Mouse (Mus musculus) embryonic facial prominence, embryonic 15.5 days (tissue): ENCODE measurements around the gene Ndufaf8. TPM values are rescaled to one million over a fixed set of nuclear protein-coding genes. Genes with fewer than 3 reads are reported as not detected.

Experiments
- ATAC-seq: fragments of 200-750 bp; cut with Nextera tagmentation; 2 replicates; pipeline ENCODE4 v1.8.0; 2017; ENCODE audit warnings: low read depth, moderate TSS enrichment; ENCODE audit not compliant: insufficient number of reproducible peaks, low FRiP score, low TSS enrichment
- H3K27ac ChIP-seq: fragments of 300-500 bp; sonication (generic); replicated peaks from 2 replicates; pipeline ENCODE4 v1.5.1; 2015; ENCODE audit warnings: mild to moderate bottlenecking, inconsistent platforms
- H3K27me3 ChIP-seq: fragments of 300-500 bp; sonication (generic); 2 replicates; pipeline ENCODE4 v1.6.1; 2015; ENCODE audit warnings: inconsistent platforms
- H3K36me3 ChIP-seq: fragments of 300-500 bp; sonication (generic); 2 replicates; pipeline ENCODE4 v1.6.1; 2015; ENCODE audit warnings: mild to moderate bottlenecking, inconsistent platforms
- H3K4me1 ChIP-seq: fragments of 300-500 bp; sonication (generic); 2 replicates; pipeline ENCODE4 v1.6.1; 2015; ENCODE audit warnings: inconsistent platforms
- H3K4me2 ChIP-seq: fragments of 300-500 bp; sonication (generic); replicated peaks from 2 replicates; pipeline ENCODE4 v1.6.1; 2015; ENCODE audit warnings: mild to moderate bottlenecking, inconsistent platforms
- H3K4me3 ChIP-seq: fragments of 300-500 bp; sonication (generic); replicated peaks from 2 replicates; pipeline ENCODE4 v1.5.1; 2015; ENCODE audit warnings: mild to moderate bottlenecking, inconsistent platforms
- H3K9ac ChIP-seq: fragments of 300-500 bp; sonication (generic); 2 replicates; pipeline ENCODE4 v1.6.1; 2015; ENCODE audit warnings: inconsistent platforms
- H3K9me3 ChIP-seq: fragments of 300-500 bp; sonication (generic); replicated peaks from 2 replicates; pipeline ENCODE4 v1.6.1; 2016; ENCODE audit warnings: inconsistent platforms
- WGBS: fragments of 180-500 bp; shearing (Covaris S2); methylation state at CpG from one replicate; pipeline ENCODE4 v1.1.7; 2015; 5-methylcytosine and 5-hydroxymethylcytosine counted together
- polyA plus RNA-seq: library from polyadenylated mRNA; unstranded; fragments of >200 nt; fragmentation: Nextera tagmentation; extraction: Ambion mirVana; gene quantifications from 2 replicates; pipeline ENCODE4 v1.2.1, GENCODE M21; 2015

Gene Ndufaf8
- 80.6 and 81.4 TPM in 2 replicates for polyA plus RNA-seq

GRCm38 (mm10) chr11:120098588-120099511 is at the start of gene Ndufaf8, which contains the start of gene Tepsin:
Gene Ndufaf8, plus strand, starts transcription at chr11:120098928.
Gene Tepsin, minus strand, starts transcription at chr11:120098731.
- under 1% methylated on average over 77 of the region's 77 CpGs for WGBS
- H3K27me3 ChIP-seq, result no peaks in the 10 kb centered on the region
- H3K4me2 ChIP-seq, result peak within 1 kb of the TSS; percentile 93
- no peaks in the 10 kb centered on the region for H3K9me3 ChIP-seq
- ATAC-seq, result peak; percentile 97
- H3K36me3 ChIP-seq, result peaks cover 32% of the 10 kb centered on the region
- peak within 1 kb of the TSS; percentile 78 for H3K9ac ChIP-seq
- H3K27ac ChIP-seq, result peak within 1 kb of the TSS; percentile 95
- H3K4me3 ChIP-seq, result peak within 1 kb of the TSS; percentile 73
- H3K4me1 ChIP-seq, result peaks cover 28% of the 10 kb centered on the region

GRCm38 (mm10) chr11:120049067-120049466 is 49.7 kb upstream of the Ndufaf8 start:
- Histone ChIP-seq H3K36me3 (no peaks in the 10 kb centered on the region), H3K9me3 (no peaks in the 10 kb centered on the region), H3K27me3 (peaks cover 22% of the 10 kb centered on the region), H3K4me1 (peaks cover 45% of the 10 kb centered on the region), H3K4me3 (no peak overlapping the region), H3K9ac (no peak overlapping the region), H3K4me2 (no peak overlapping the region), H3K27ac (no peak overlapping the region)
- ATAC-seq, result no peak
- 77% methylated on average over 8 of the region's 8 CpGs for WGBS

GRCm38 (mm10) chr11:120051124-120051811 is 47.5 kb upstream of the Ndufaf8 start:
- WGBS, result 52% methylated on average over 14 of the region's 14 CpGs
- no peak for ATAC-seq
- no peak overlapping the region for H3K9ac ChIP-seq

GRCm38 (mm10) chr11:120052274-120052673 is 46.5 kb upstream of the Ndufaf8 start:
- Histone ChIP-seq H3K4me1 (peaks cover 26% of the 10 kb centered on the region), H3K9ac (no peak overlapping the region), H3K36me3 (no peaks in the 10 kb centered on the region), H3K4me2 (no peak overlapping the region), H3K27me3 (peaks cover 14% of the 10 kb centered on the region), H3K27ac (no peak overlapping the region; the same call in 1 of the 2 replicates), H3K9me3 (no peaks in the 10 kb centered on the region), H3K4me3 (no peak overlapping the region)
- ATAC-seq, result peak; percentile 48
- WGBS, result 51% methylated on average over 9 of the region's 9 CpGs

More at GRCm38 (mm10) chr11:120051124-120051811, 47.5 kb upstream of the Ndufaf8 start:
- no peaks in the 10 kb centered on the region for H3K9me3 ChIP-seq
- no peak overlapping the region for H3K4me3 ChIP-seq
- H3K27ac ChIP-seq, result peak overlapping the region; percentile 22; the same call in 1 of the 2 replicates
- H3K4me2 ChIP-seq, result no peak overlapping the region
- no peaks in the 10 kb centered on the region for H3K36me3 ChIP-seq
- H3K4me1 ChIP-seq, result peaks cover 35% of the 10 kb centered on the region
- peaks cover 21% of the 10 kb centered on the region for H3K27me3 ChIP-seq

- Histone ChIP-seq H3K9me3 (no peaks in the 10 kb centered on the region), H3K4me2 (no peak overlapping the region), H3K4me1 (peaks cover 12% of the 10 kb centered on the region; the same call in 1 of the 2 replicates), H3K36me3 (no peaks in the 10 kb centered on the region), H3K27ac (no peak overlapping the region), H3K9ac (no peak overlapping the region), H3K27me3 (peaks cover 3% of the 10 kb centered on the region), H3K4me3 (no peak overlapping the region)
- WGBS, result 72% methylated on average over 4 of the region's 4 CpGs
- no peak for ATAC-seq
Measured at GRCm38 (mm10) chr11:120053846-120054245, 44.9 kb upstream of the Ndufaf8 start.

- WGBS, result 83% methylated on average over 12 of the region's 12 CpGs
- no peak overlapping the region for H3K4me3 ChIP-seq
- no peaks in the 10 kb centered on the region for H3K9me3 ChIP-seq
- H3K4me1 ChIP-seq, result peaks cover 10% of the 10 kb centered on the region; the same call in 1 of the 2 replicates
- no peaks in the 10 kb centered on the region for H3K27me3 ChIP-seq
- ATAC-seq, result no peak
- no peak overlapping the region for H3K9ac ChIP-seq
- H3K4me2 ChIP-seq, result no peak overlapping the region
- no peak overlapping the region for H3K27ac ChIP-seq
- no peaks in the 10 kb centered on the region for H3K36me3 ChIP-seq
Measured at GRCm38 (mm10) chr11:120055953-120056732, 42.6 kb upstream of the Ndufaf8 start.

DNA sequence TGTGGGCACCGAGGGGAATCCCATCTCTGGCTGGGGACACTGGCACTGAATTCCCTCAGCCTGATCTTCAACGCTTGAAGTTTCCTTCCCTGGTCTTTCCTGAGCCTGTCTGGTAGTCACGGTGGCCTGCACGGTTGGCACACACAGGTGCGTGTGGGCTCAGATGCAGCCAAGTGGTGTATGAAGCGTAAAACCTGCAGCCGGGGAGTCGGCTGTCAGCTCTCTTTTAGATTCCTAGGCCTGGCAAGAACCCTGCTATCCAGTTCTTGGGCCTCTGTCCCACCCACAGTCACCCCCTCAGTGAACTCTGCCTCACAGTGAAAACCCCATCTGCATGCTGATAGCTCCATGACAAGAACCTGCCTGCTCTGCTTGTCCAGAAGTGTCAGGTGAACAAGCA is 38.1 kb upstream of the Ndufaf8 start:
- no peak for ATAC-seq
- Histone ChIP-seq H3K27ac (no peak overlapping the region), H3K27me3 (no peaks in the 10 kb centered on the region), H3K36me3 (peaks cover 22% of the 10 kb centered on the region), H3K4me3 (no peak overlapping the region), H3K9ac (no peak overlapping the region), H3K4me1 (peaks cover 7% of the 10 kb centered on the region; the same call in 1 of the 2 replicates), H3K4me2 (no peak overlapping the region), H3K9me3 (no peaks in the 10 kb centered on the region)
- WGBS, result 74% methylated on average over 8 of the region's 8 CpGs

DNA sequence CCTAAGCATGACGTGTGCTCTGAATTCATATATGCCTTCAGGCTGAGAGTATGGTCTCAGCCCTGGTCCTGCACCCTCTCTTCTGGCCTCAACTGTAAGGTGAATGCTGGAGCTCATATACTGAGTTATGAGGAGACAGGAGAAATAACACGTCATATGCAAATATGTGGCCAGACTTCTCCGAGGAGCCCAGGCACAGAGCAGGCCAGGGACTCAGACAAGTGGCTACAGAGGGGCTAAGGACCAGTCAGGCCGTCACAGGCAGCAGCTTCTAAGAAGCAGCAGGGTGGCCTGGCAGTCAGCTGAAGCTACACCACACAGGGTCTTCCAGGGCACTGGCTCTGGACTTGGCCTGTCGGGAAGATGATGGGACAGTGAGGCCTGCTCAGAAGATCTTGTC is 35.4 kb upstream of the Ndufaf8 start:
- no peak overlapping the region for H3K9ac ChIP-seq

GRCm38 (mm10) chr11:120064006-120064667 is 34.6 kb upstream of the Ndufaf8 start:
- no peak for ATAC-seq
- peaks cover 52% of the 10 kb centered on the region for H3K36me3 ChIP-seq
- H3K4me3 ChIP-seq, result no peak overlapping the region
- no peak overlapping the region for H3K4me2 ChIP-seq
- no peaks in the 10 kb centered on the region for H3K9me3 ChIP-seq
- H3K27me3 ChIP-seq, result no peaks in the 10 kb centered on the region
- H3K9ac ChIP-seq, result no peak overlapping the region
- WGBS, result 85% methylated on average over 13 of the region's 13 CpGs
- peaks cover 7% of the 10 kb centered on the region; the same call in 1 of the 2 replicates for H3K4me1 ChIP-seq
- no peak overlapping the region for H3K27ac ChIP-seq

More for the DNA sequence above, 35.4 kb upstream of the Ndufaf8 start:
- ATAC-seq, result no peak
- Histone ChIP-seq H3K4me2 (no peak overlapping the region), H3K27me3 (no peaks in the 10 kb centered on the region), H3K27ac (no peak overlapping the region), H3K36me3 (peaks cover 46% of the 10 kb centered on the region), H3K4me1 (peaks cover 7% of the 10 kb centered on the region; the same call in 1 of the 2 replicates), H3K4me3 (no peak overlapping the region), H3K9me3 (no peaks in the 10 kb centered on the region)
- WGBS, result 89% methylated on average over 5 of the region's 5 CpGs

DNA sequence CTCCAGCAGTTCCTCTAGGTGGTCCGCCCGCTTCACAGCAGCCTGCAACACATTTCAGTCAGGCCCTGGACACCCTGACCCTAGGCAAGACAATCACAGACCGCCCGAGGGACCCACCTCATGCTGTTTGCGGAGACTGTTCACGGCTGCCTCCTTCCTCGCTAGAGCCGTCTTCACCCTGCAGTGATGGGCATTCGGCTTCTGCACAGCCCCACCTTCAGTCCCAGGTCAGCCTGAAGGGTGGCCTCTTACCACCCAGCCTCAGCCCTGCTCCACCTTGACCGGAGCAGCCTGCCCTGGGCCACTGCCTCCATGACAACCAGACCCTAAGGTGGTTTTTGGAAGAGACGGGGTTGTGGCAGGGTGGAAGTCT is 34.1 kb upstream of the Ndufaf8 start:
- Histone ChIP-seq H3K4me1 (peaks cover 7% of the 10 kb centered on the region; the same call in 1 of the 2 replicates), H3K27me3 (no peaks in the 10 kb centered on the region), H3K9me3 (no peaks in the 10 kb centered on the region), H3K36me3 (peaks cover 58% of the 10 kb centered on the region), H3K4me3 (no peak overlapping the region), H3K4me2 (no peak overlapping the region), H3K9ac (no peak overlapping the region), H3K27ac (no peak overlapping the region)
- WGBS, result 91% methylated on average over 11 of the region's 11 CpGs
- ATAC-seq, result no peak
